Mouse (Mus musculus) MEL (cell line): ENCODE results near the gene Tmem132d. TPM values are rescaled to one million over a fixed set of nuclear protein-coding genes. Genes with fewer than 3 reads are reported as not detected.

Experiments
- DNase-seq: peaks from one replicate; pipeline ENCODE4 v3.0.0; 2011; ENCODE audit warnings: low read depth, low spot score
- H3K27ac ChIP-seq: 2 replicates; pipeline ENCODE4 v1.5.1; 2012; ENCODE audit warnings: low read depth, mild to moderate bottlenecking, control low read depth, low read length, moderate library complexity; ENCODE audit not compliant: control insufficient read depth
- H3K27me3 ChIP-seq, 2 experiments: fragments of 150-350 bp in 1 of 2; sonication (generic) in 1 of 2; 2 replicates each; pipeline ENCODE4 v1.6.1; 2012; ENCODE audit warnings: low read length in 2 of 2, mild to moderate bottlenecking in 2 of 2, improper control_type of control experiment in 1 of 2, moderate library complexity in 1 of 2; ENCODE audit not compliant: insufficient read depth in 2 of 2, control insufficient read depth in 1 of 2
- H3K36me3 ChIP-seq, 2 experiments: 2 replicates each; pipeline ENCODE4 v1.6.1; 2012 to 2014; ENCODE audit warnings: low read length in 2 of 2, improper control_type of control experiment in 1 of 2, inconsistent platforms in 1 of 2, mild to moderate bottlenecking in 1 of 2; ENCODE audit not compliant: insufficient read depth in 2 of 2, control insufficient read depth in 1 of 2
- H3K4me1 ChIP-seq, 2 experiments: fragments of 150-350 bp in 1 of 2; sonication (generic) in 1 of 2; 2 replicates each; pipeline ENCODE4 v1.6.1; 2012; ENCODE audit warnings: low read length in 2 of 2, improper control_type of control experiment in 1 of 2, mild to moderate bottlenecking in 1 of 2; ENCODE audit not compliant: insufficient read depth in 2 of 2, control insufficient read depth in 1 of 2
- H3K4me3 ChIP-seq, 2 experiments: fragments of 150-350 bp in 1 of 2; sonication (generic) in 1 of 2; 2 replicates each; pipeline ENCODE4 v1.5.1; 2012; ENCODE audit warnings: low read depth in 2 of 2, low read length in 2 of 2, mild to moderate bottlenecking in 2 of 2, moderate library complexity in 2 of 2, control low read depth in 1 of 2, improper control_type of control experiment in 1 of 2; ENCODE audit not compliant: control insufficient read depth in 1 of 2, insufficient read depth in 1 of 2
- H3K79me2 ChIP-seq: 2 replicates; pipeline ENCODE4 v1.6.1; 2012; ENCODE audit warnings: mild to moderate bottlenecking, low read length, moderate library complexity; ENCODE audit not compliant: control insufficient read depth, poor library complexity, insufficient read depth
- H3K9ac ChIP-seq: 2 replicates; pipeline ENCODE4 v1.6.1; 2012; ENCODE audit warnings: low read depth, mild to moderate bottlenecking, control low read depth, low read length, moderate library complexity; ENCODE audit not compliant: control insufficient read depth, poor library complexity, severe bottlenecking
- H3K9me3 ChIP-seq: fragments of 150-350 bp; sonication (generic); replicated peaks from 2 replicates; pipeline ENCODE4 v1.6.1; 2012; ENCODE audit warnings: mild to moderate bottlenecking, low read length, improper control_type of control experiment, moderate library complexity; ENCODE audit not compliant: insufficient read depth
- CHD1 ChIP-seq: IDR thresholded peaks from 2 replicates; pipeline ENCODE4 v1.6.1; 2012; ENCODE audit warnings: low read depth, mild to moderate bottlenecking, inconsistent platforms, low read length, improper control_type of control experiment
- ELF1 ChIP-seq: IDR thresholded peaks from 2 replicates; pipeline ENCODE4 v1.6.1; 2014; ENCODE audit warnings: low read depth, mild to moderate bottlenecking, inconsistent platforms, low read length, improper control_type of control experiment, moderate library complexity
- EP300 ChIP-seq, 2 experiments: IDR thresholded peaks; 2 replicates each; pipeline ENCODE4 v1.6.1; 2011; ENCODE audit warnings: improper control_type of control experiment in 2 of 2, low read length in 2 of 2, low read depth in 1 of 2, mild to moderate bottlenecking in 1 of 2
- GABPA ChIP-seq: IDR thresholded peaks from 2 replicates; pipeline ENCODE4 v1.6.1; 2012; ENCODE audit warnings: low read depth, mild to moderate bottlenecking, inconsistent platforms, low read length, improper control_type of control experiment, moderate library complexity
- KAT2A ChIP-seq: conservative IDR thresholded peaks from 2 replicates; pipeline ENCODE4 v1.6.1; 2012; ENCODE audit warnings: low read depth, low read length, improper control_type of control experiment, inconsistent platforms
- MAX ChIP-seq: IDR thresholded peaks from 2 replicates; pipeline ENCODE4 v1.6.1; 2011; ENCODE audit warnings: low read length, improper control_type of control experiment
- MYB ChIP-seq: IDR thresholded peaks from 2 replicates; pipeline ENCODE4 v1.6.1; 2011; ENCODE audit warnings: mild to moderate bottlenecking, low read depth, low read length, improper control_type of control experiment
- POLR2A ChIP-seq, 2 experiments: IDR thresholded peaks; 2 replicates each; pipeline ENCODE4 v1.6.1; 2011 to 2012; ENCODE audit warnings: low read length in 2 of 2, mild to moderate bottlenecking in 2 of 2, control low read depth in 1 of 2, improper control_type of control experiment in 1 of 2, low read depth in 1 of 2, moderate library complexity in 1 of 2; ENCODE audit not compliant: control insufficient read depth in 1 of 2, insufficient read depth in 1 of 2, poor library complexity in 1 of 2
- POLR2AphosphoS2 ChIP-seq: IDR thresholded peaks from 2 replicates; pipeline ENCODE4 v1.6.1; 2011; ENCODE audit warnings: low read length, improper control_type of control experiment
- RCOR1 ChIP-seq: IDR thresholded peaks from 2 replicates; pipeline ENCODE4 v1.6.1; 2012; ENCODE audit warnings: low read depth, mild to moderate bottlenecking, inconsistent platforms, low read length, improper control_type of control experiment
- SMC3 ChIP-seq: IDR thresholded peaks from 2 replicates; pipeline ENCODE4 v1.6.1; 2011; ENCODE audit warnings: low read depth, low read length, improper control_type of control experiment
- TAL1 ChIP-seq: IDR thresholded peaks from 2 replicates; pipeline ENCODE4 v1.6.1; 2012; ENCODE audit warnings: mild to moderate bottlenecking, inconsistent platforms, low read length, moderate library complexity, mixed read lengths
- TCF12 ChIP-seq: IDR thresholded peaks from 2 replicates; pipeline ENCODE4 v1.6.1; 2014; ENCODE audit warnings: low read depth, mild to moderate bottlenecking, inconsistent platforms, low read length, improper control_type of control experiment, moderate library complexity
- UBTF ChIP-seq: IDR thresholded peaks from 2 replicates; pipeline ENCODE4 v1.6.1; 2012; ENCODE audit warnings: low read depth, mild to moderate bottlenecking, inconsistent platforms, low read length, improper control_type of control experiment, moderate library complexity, borderline replicate concordance; ENCODE audit not compliant: insufficient read depth
- USF2 ChIP-seq, 2 experiments: IDR thresholded peaks; 2 replicates each; pipeline ENCODE4 v1.6.1; 2011 to 2012; ENCODE audit warnings: improper control_type of control experiment in 2 of 2, low read length in 2 of 2, borderline replicate concordance in 1 of 2, inconsistent platforms in 1 of 2, low read depth in 1 of 2, mild to moderate bottlenecking in 1 of 2; ENCODE audit not compliant: insufficient read depth in 1 of 2
- ZKSCAN1 ChIP-seq: IDR thresholded peaks from 2 replicates; pipeline ENCODE4 v1.6.1; 2012; ENCODE audit warnings: low read depth, mild to moderate bottlenecking, inconsistent platforms, low read length, improper control_type of control experiment, moderate library complexity
- ZMIZ1 ChIP-seq: IDR thresholded peaks from 2 replicates; pipeline ENCODE4 v1.6.1; 2012; ENCODE audit warnings: low read depth, mild to moderate bottlenecking, inconsistent platforms, low read length, improper control_type of control experiment, moderate library complexity
- ZNF384 ChIP-seq: IDR thresholded peaks from 2 replicates; pipeline ENCODE4 v1.6.1; 2012; ENCODE audit warnings: low read depth, mild to moderate bottlenecking, inconsistent platforms, low read length, improper control_type of control experiment
- polyA plus RNA-seq, 2 experiments: library from polyadenylated mRNA; stranded (reverse) in 1 of 2; unstranded in 1 of 2; fragments of >175 nt in 1 of 2; fragments of >200 nt in 1 of 2; gene quantifications; 2 replicates each; pipeline versions ENCODE4 v1.2.1 to v1.2.4; 2012; ENCODE audit warnings: low replicate concordance in 2 of 2, low read depth in 1 of 2; ENCODE audit not compliant: insufficient read length in 2 of 2, insufficient read depth in 1 of 2, missing spikeins in 1 of 2
- total RNA-seq: library from RNA; depleted of rRNA; stranded (reverse); fragments of 300-350 nt; gene quantifications from 2 replicates; pipeline ENCODE4 v1.2.3, GENCODE M21; 2012

Tmem132d gene
- total and polyA plus RNA-seq, 3 experiments, result not detected

DNA sequence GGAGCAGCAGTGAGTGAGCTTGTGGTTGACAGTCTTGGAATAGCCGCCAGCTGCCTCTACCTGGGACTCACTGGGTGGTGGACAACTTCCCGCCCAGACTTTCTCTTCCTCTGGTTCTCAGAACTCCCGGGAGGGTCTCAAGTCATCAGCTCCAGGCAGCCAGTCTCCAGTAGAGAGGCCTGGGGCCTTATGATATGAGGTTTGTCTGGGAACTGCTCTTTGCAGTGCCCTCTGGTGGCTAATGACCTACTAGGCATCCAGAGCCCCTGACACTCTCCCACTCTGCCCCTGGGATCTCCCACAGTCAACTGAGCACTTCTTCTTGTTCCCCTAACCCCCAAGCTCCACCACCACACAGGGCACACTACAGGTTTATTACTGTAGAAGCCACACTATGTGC lies 27.7 kb upstream of the Tmem132d start:
- no peaks in the 10 kb centered on the region for H3K27me3 ChIP-seq
- no peak for DNase-seq
- H3K4me1 ChIP-seq, result no peaks in the 10 kb centered on the region
- TF ChIP-seq KAT2A (no peak), SMC3 (no peak), ELF1 (no peak), GABPA (no peak)
- TF ChIP-seq, all 39 proteins: peak for 0
- Histone ChIP-seq H3K27ac (no peak overlapping the region), H3K36me3 (no peaks in the 10 kb centered on the region), H3K9ac (no peak overlapping the region), H3K79me2 (no peaks in the 10 kb centered on the region), H3K9me3 (no peaks in the 10 kb centered on the region), H3K4me3 (no peak overlapping the region)

DNA sequence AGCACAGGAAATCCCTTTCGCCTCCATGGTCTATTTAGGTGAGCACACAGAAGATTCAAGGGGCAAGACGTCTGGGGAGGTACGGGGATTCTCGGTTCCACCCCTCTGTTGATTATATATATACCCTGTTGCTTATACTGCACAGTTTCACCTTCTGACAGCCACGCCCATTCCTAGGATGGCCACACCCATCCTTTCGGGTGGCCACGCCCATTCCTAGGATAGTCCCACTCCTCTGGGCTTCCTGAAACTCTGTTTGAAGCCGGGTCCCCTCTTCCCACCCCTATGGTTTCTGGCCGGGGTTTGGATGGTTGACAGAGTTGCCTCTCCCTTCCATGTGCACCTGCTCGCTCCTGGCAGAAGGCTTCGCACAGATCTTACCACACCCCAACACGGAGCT lies 22.9 kb upstream of the Tmem132d start:
- Histone ChIP-seq H3K4me3 (no peak overlapping the region), H3K36me3 (no peaks in the 10 kb centered on the region), H3K9ac (no peak overlapping the region), H3K4me1 (no peaks in the 10 kb centered on the region), H3K9me3 (no peaks in the 10 kb centered on the region), H3K27me3 (no peaks in the 10 kb centered on the region), H3K27ac (no peak overlapping the region), H3K79me2 (no peaks in the 10 kb centered on the region)
- no peak for TF ChIP-seq ZNF384
- TF ChIP-seq ZMIZ1, result no peak
- no peak for TF ChIP-seq USF2 (IDR thresholded peaks at IDR 0.05; ENCODE audit: borderline replicate concordance in 1 of 2, insufficient read depth in 1 of 2, low read depth in 1 of 2, low read length in 2 of 2)
- no peak for TF ChIP-seq CHD1
- no peak for TF ChIP-seq RCOR1
- no peak for TF ChIP-seq MAX
- TF ChIP-seq TAL1, result no peak
- no peak for TF ChIP-seq POLR2A (IDR thresholded peaks at IDR 0.05; ENCODE audit: control insufficient read depth in 1 of 2, insufficient read depth in 1 of 2, low read depth in 1 of 2, low read length in 2 of 2, poor library complexity in 1 of 2)
- TF ChIP-seq POLR2AphosphoS2, result no peak
- no peak for TF ChIP-seq ZKSCAN1
- no peak for TF ChIP-seq GABPA
- TF ChIP-seq UBTF, result no peak
- no peak for DNase-seq

GRCm38 (mm10) chr5:128452196-128452595 lies 19.3 kb upstream of the Tmem132d start:
- Histone ChIP-seq H3K36me3 (no peaks in the 10 kb centered on the region), H3K4me1 (no peaks in the 10 kb centered on the region), H3K79me2 (no peaks in the 10 kb centered on the region), H3K4me3 (no peak overlapping the region), H3K27ac (no peak overlapping the region), H3K9me3 (no peaks in the 10 kb centered on the region), H3K9ac (no peak overlapping the region), H3K27me3 (no peaks in the 10 kb centered on the region)
- DNase-seq, result no peak
- no peak for TF ChIP-seq MYB
- no peak for TF ChIP-seq EP300 (IDR thresholded peaks at IDR 0.05; ENCODE audit: low read depth in 1 of 2, low read length in 2 of 2)
- no peak for TF ChIP-seq TCF12
